Mouse (Mus musculus): ENCODE measurements around the gene Bbs4. TPM values are rescaled to one million over a fixed set of nuclear protein-coding genes. Genes with fewer than 3 reads are reported as not detected.
A peak's percentile ranks its signal among the peaks of the same experiment; 100 is the strongest.

Bbs4 gene
- polyA plus RNA-seq, 1 experiment from 2014 or later: 7.0 TPM

- H3K4me1 ChIP-seq (ENCODE audit: control insufficient read depth, insufficient read depth, low read length): peaks cover 15% of the 10 kb centered on the region; the same call in 1 of the 2 replicates
- no peaks in the 10 kb centered on the region for H3K9me3 ChIP-seq (ENCODE audit: control insufficient read depth, low read length)
- H3K4me3 ChIP-seq (ENCODE audit: low read length): no peak overlapping the region
- H3K4me2 ChIP-seq (ENCODE audit: low read depth, low read length): no peak overlapping the region
- no peak for ATAC-seq
- no peak overlapping the region for H3K9ac ChIP-seq (ENCODE audit: low read depth, low read length)
- WGBS: 88% methylated on average over 5 of the region's 5 CpGs
- no peaks in the 10 kb centered on the region for H3K36me3 ChIP-seq (ENCODE audit: control insufficient read depth, insufficient read depth, low read length)
- H3K27me3 ChIP-seq (replicated peaks; ENCODE audit: control insufficient read depth, insufficient read depth, low read length): no peaks in the 10 kb centered on the region
- H3K27ac ChIP-seq (ENCODE audit: low read length): no peak overlapping the region
Observed at GRCm38 (mm10) chr9:59288058-59288457, 65.2 kb downstream of the Bbs4 start.

- Histone ChIP-seq H3K27me3 (replicated peaks; ENCODE audit: control insufficient read depth, insufficient read depth, low read length) (no peaks in the 10 kb centered on the region), H3K9me3 (ENCODE audit: control insufficient read depth, low read length) (no peaks in the 10 kb centered on the region), H3K4me1 (ENCODE audit: control insufficient read depth, insufficient read depth, low read length) (peaks cover 7% of the 10 kb centered on the region; the same call in 1 of the 2 replicates), H3K4me2 (ENCODE audit: low read depth, low read length) (no peak overlapping the region), H3K4me3 (ENCODE audit: low read length) (no peak overlapping the region), H3K27ac (ENCODE audit: low read length) (no peak overlapping the region), H3K36me3 (ENCODE audit: control insufficient read depth, insufficient read depth, low read length) (no peaks in the 10 kb centered on the region), H3K9ac (ENCODE audit: low read depth, low read length) (no peak overlapping the region)
- 74% methylated on average over 6 of the region's 6 CpGs for WGBS
- ATAC-seq: no peak
Observed at GRCm38 (mm10) chr9:59285614-59286013, 67.7 kb downstream of the Bbs4 start.

DNA sequence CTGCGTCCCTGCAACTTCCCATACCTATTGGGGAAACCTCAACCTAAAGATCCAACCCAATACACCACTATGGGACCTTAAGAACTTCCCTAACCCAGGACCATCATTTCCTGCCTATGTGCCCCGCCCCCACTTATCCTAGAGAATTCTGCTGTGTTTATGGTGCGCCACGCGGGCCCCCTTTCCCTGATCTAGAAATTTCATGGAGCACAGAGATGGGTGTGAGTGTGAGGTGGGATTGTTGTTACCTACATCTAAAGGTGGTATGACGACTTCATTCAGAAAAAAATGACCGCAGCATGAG lies 70.7 kb downstream of the Bbs4 start:
- H3K27ac ChIP-seq (ENCODE audit: low read length): no peak overlapping the region
- H3K36me3 ChIP-seq (ENCODE audit: control insufficient read depth, insufficient read depth, low read length): no peaks in the 10 kb centered on the region
- no peaks in the 10 kb centered on the region for H3K27me3 ChIP-seq (replicated peaks; ENCODE audit: control insufficient read depth, insufficient read depth, low read length)
- peak overlapping the region; percentile 17 for H3K4me2 ChIP-seq (ENCODE audit: low read depth, low read length)
- 0 out of 2 replicates have a peak, but pooled peaks cover 10% of the 10 kb centered on the region for H3K4me1 ChIP-seq (ENCODE audit: control insufficient read depth, insufficient read depth, low read length)
- no peak overlapping the region for H3K9ac ChIP-seq (ENCODE audit: low read depth, low read length)
- ATAC-seq: peak; percentile 24; the same call in 1 of the 2 replicates
- 49% methylated on average over 7 of the region's 7 CpGs for WGBS
- no peaks in the 10 kb centered on the region for H3K9me3 ChIP-seq (ENCODE audit: control insufficient read depth, low read length)
- H3K4me3 ChIP-seq (ENCODE audit: low read length): no peak overlapping the region

- no peaks in the 10 kb centered on the region for H3K36me3 ChIP-seq (ENCODE audit: control insufficient read depth, insufficient read depth, low read length)
- no peak overlapping the region for H3K9ac ChIP-seq (ENCODE audit: low read depth, low read length)
Observed at GRCm38 (mm10) chr9:59281871-59282682, 71.2 kb downstream of the Bbs4 start.

DNA sequence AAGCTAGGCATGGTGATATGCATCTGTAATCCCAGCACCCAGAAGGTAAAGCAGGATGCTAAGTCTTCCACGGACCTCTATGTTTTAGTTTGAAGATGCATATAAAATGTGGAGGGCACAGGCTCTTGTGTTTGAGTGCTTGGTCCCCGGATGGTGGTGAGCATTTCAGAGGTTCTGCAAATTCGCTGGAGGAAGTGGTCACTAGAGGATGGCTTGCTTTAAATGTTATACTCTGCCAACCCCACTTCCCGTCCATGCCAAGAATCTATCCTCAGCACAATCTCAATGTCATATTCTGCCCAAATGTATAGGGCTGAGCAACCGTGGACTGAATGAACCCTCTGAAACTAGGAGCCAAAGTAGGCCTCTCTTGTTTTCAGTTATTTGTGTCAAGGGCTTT lies 72.4 kb downstream of the Bbs4 start:
- Histone ChIP-seq H3K27me3 (replicated peaks; ENCODE audit: control insufficient read depth, insufficient read depth, low read length) (no peaks in the 10 kb centered on the region), H3K9ac (ENCODE audit: low read depth, low read length) (no peak overlapping the region), H3K4me3 (ENCODE audit: low read length) (no peak overlapping the region), H3K36me3 (ENCODE audit: control insufficient read depth, insufficient read depth, low read length) (no peaks in the 10 kb centered on the region), H3K27ac (ENCODE audit: low read length) (no peak overlapping the region), H3K4me2 (ENCODE audit: low read depth, low read length) (no peak overlapping the region), H3K9me3 (ENCODE audit: control insufficient read depth, low read length) (no peaks in the 10 kb centered on the region), H3K4me1 (ENCODE audit: control insufficient read depth, insufficient read depth, low read length) (0 out of 2 replicates have a peak, but pooled peaks cover 10% of the 10 kb centered on the region)
- no peak for ATAC-seq
- WGBS: 90% methylated on average over 5 of the region's 5 CpGs

More at GRCm38 (mm10) chr9:59281871-59282682, 71.2 kb downstream of the Bbs4 start:
- no peaks in the 10 kb centered on the region for H3K9me3 ChIP-seq (ENCODE audit: control insufficient read depth, low read length)
- peak; percentile 74 for ATAC-seq
- H3K4me3 ChIP-seq (ENCODE audit: low read length): no peak overlapping the region
- H3K27ac ChIP-seq (ENCODE audit: low read length): no peak overlapping the region
- H3K27me3 ChIP-seq (replicated peaks; ENCODE audit: control insufficient read depth, insufficient read depth, low read length): no peaks in the 10 kb centered on the region
- H3K4me1 ChIP-seq (ENCODE audit: control insufficient read depth, insufficient read depth, low read length): 0 out of 2 replicates have a peak, but pooled peaks cover 10% of the 10 kb centered on the region
- 53% methylated on average over 19 of the region's 27 CpGs for WGBS
- peak overlapping the region; percentile 17 for H3K4me2 ChIP-seq (ENCODE audit: low read depth, low read length)

- H3K9ac ChIP-seq (ENCODE audit: low read depth, low read length): no peak overlapping the region
- no peak overlapping the region for H3K4me3 ChIP-seq (ENCODE audit: low read length)
- 53% methylated on average over 5 of the region's 5 CpGs for WGBS
- H3K36me3 ChIP-seq (ENCODE audit: control insufficient read depth, insufficient read depth, low read length): no peaks in the 10 kb centered on the region
- no peak overlapping the region for H3K27ac ChIP-seq (ENCODE audit: low read length)
- ATAC-seq: no peak
- no peaks in the 10 kb centered on the region for H3K9me3 ChIP-seq (ENCODE audit: control insufficient read depth, low read length)
- H3K4me2 ChIP-seq (ENCODE audit: low read depth, low read length): no peak overlapping the region
- H3K4me1 ChIP-seq (ENCODE audit: control insufficient read depth, insufficient read depth, low read length): 0 out of 2 replicates have a peak, but pooled peaks cover 10% of the 10 kb centered on the region
- no peaks in the 10 kb centered on the region for H3K27me3 ChIP-seq (replicated peaks; ENCODE audit: control insufficient read depth, insufficient read depth, low read length)
Observed at GRCm38 (mm10) chr9:59278694-59279093, 74.6 kb downstream of the Bbs4 start.

DNA sequence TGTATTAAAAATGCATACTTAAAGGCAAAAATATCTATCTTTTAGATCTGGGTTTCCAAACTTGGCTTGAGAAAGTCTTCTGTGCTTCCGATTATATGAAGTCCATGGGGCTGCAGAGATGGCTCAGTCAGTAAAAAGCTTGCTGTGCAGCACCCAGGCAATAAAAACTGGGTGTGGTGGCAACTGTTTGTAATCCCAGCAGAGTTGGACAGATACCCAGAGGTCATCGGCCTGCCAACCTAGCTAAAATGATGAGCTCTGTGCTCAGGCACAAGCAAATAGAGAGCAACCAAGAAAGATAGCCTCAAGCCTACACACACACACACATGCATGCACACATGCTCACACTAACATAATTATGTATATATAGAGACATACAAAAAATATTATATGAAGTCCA lies 75.1 kb downstream of the Bbs4 start:
- Histone ChIP-seq H3K27ac (ENCODE audit: low read length) (no peak overlapping the region), H3K36me3 (ENCODE audit: control insufficient read depth, insufficient read depth, low read length) (no peaks in the 10 kb centered on the region), H3K4me1 (ENCODE audit: control insufficient read depth, insufficient read depth, low read length) (0 out of 2 replicates have a peak, but pooled peaks cover 10% of the 10 kb centered on the region), H3K9ac (ENCODE audit: low read depth, low read length) (no peak overlapping the region), H3K4me3 (ENCODE audit: low read length) (no peak overlapping the region), H3K4me2 (ENCODE audit: low read depth, low read length) (no peak overlapping the region), H3K9me3 (ENCODE audit: control insufficient read depth, low read length) (no peaks in the 10 kb centered on the region), H3K27me3 (replicated peaks; ENCODE audit: control insufficient read depth, insufficient read depth, low read length) (no peaks in the 10 kb centered on the region)
- no peak for ATAC-seq
- 67% methylated on average over 2 of the region's 2 CpGs for WGBS

GRCm38 (mm10) chr9:59274846-59275455 lies 78.4 kb downstream of the Bbs4 start:
- Histone ChIP-seq H3K4me1 (ENCODE audit: control insufficient read depth, insufficient read depth, low read length) (peaks cover 16% of the 10 kb centered on the region; the same call in 1 of the 2 replicates), H3K9ac (ENCODE audit: low read depth, low read length) (no peak overlapping the region), H3K4me2 (ENCODE audit: low read depth, low read length) (no peak overlapping the region), H3K36me3 (ENCODE audit: control insufficient read depth, insufficient read depth, low read length) (no peaks in the 10 kb centered on the region), H3K27me3 (replicated peaks; ENCODE audit: control insufficient read depth, insufficient read depth, low read length) (no peaks in the 10 kb centered on the region), H3K27ac (ENCODE audit: low read length) (no peak overlapping the region), H3K9me3 (ENCODE audit: control insufficient read depth, low read length) (no peaks in the 10 kb centered on the region), H3K4me3 (ENCODE audit: low read length) (no peak overlapping the region)
- WGBS: 88% methylated on average over 19 of the region's 19 CpGs
- no peak for ATAC-seq

GRCm38 (mm10) chr9:59273199-59273598 lies 80.1 kb downstream of the Bbs4 start:
- no peak for ATAC-seq
- no peaks in the 10 kb centered on the region for H3K27me3 ChIP-seq (replicated peaks; ENCODE audit: control insufficient read depth, insufficient read depth, low read length)
- no peaks in the 10 kb centered on the region for H3K36me3 ChIP-seq (ENCODE audit: control insufficient read depth, insufficient read depth, low read length)
- H3K27ac ChIP-seq (ENCODE audit: low read length): no peak overlapping the region
- no peak overlapping the region for H3K4me2 ChIP-seq (ENCODE audit: low read depth, low read length)
- H3K4me1 ChIP-seq (ENCODE audit: control insufficient read depth, insufficient read depth, low read length): peaks cover 8% of the 10 kb centered on the region; the same call in 1 of the 2 replicates
- H3K4me3 ChIP-seq (ENCODE audit: low read length): no peak overlapping the region
- H3K9ac ChIP-seq (ENCODE audit: low read depth, low read length): no peak overlapping the region
- no peaks in the 10 kb centered on the region for H3K9me3 ChIP-seq (ENCODE audit: control insufficient read depth, low read length)

All from intestine, embryonic 16.5 days (tissue).